Mouse (Mus musculus): ENCODE data around the gene Slc26a10.

DNA sequence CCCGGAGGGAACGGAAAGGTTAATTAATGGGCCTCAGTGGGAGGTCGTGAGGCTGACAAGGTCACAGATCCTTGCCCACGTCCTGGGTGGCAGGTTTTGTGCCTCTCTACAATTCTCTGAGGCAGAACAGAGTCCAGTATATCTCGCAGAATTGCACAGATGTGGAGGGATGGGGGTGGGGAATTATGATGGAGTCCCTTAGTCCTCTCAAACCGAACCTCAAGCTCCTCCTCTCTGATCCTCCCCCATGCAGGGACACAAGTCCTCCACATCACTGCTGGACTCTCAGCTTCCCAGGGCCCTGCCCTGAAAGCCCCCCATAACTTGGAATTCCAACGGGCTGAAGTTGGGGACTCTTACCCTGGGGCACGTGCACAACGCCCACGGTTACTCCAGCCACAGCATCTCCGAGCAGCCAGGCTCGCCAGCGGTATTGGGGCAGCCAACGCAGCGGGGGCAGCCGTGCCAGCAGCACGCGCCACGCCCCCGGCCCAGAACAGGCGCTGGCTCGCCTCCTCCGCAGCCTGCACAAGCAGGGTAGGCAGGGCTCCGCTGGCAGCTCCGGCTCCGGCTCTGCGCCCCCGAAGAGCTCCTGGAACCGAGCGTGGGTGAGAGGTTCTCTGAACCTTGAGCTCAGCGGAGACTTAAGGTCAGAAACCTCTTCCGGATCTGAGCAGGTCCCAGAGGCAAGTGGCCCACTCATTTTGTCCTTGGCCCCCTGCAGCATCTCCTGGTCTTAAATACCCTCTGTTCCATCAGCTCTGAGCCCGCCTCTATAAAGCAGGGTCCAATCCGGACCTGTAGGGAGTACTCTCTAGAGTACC is at the start of gene Slc26a10:
- TF ChIP-seq CTCF (conservative IDR thresholded peaks at IDR 0.05; ENCODE audit: low read length) (no peak), NANOG (IDR thresholded peaks at IDR 0.05; ENCODE audit: borderline replicate concordance, low read length) (no peak), POU5F1 (IDR thresholded peaks at IDR 0.05; ENCODE audit: borderline replicate concordance, low read length) (no peak)
